Mouse (Mus musculus) midbrain, embryonic 11.5 days (tissue): ENCODE results near the gene R3hdm4. TPM values are rescaled to one million over a fixed set of nuclear protein-coding genes. Genes with fewer than 3 reads are reported as not detected.

Experiments used
- ATAC-seq: fragments of 200-750 bp; cut with Nextera tagmentation; 2 replicates; pipeline ENCODE4 v1.8.0; 2017; ENCODE audit warnings: moderate TSS enrichment, moderate library complexity; ENCODE audit not compliant: low FRiP score
- DNase-seq: peaks from one replicate; pipeline ENCODE4 v3.0.0; 2015; ENCODE audit warnings: low spot score; ENCODE audit errors: missing footprints
- H3K27ac ChIP-seq: fragments of 300-500 bp; sonication (generic); 2 replicates; pipeline ENCODE4 v1.5.1; 2014; ENCODE audit warnings: low read depth, low read length
- H3K27me3 ChIP-seq: fragments of 300-500 bp; sonication (generic); 2 replicates; pipeline ENCODE4 v1.6.1; 2014; ENCODE audit warnings: mild to moderate bottlenecking, low read length, moderate library complexity, mixed read lengths; ENCODE audit not compliant: control insufficient read depth, insufficient read depth
- H3K36me3 ChIP-seq: fragments of 300-500 bp; sonication (generic); 2 replicates; pipeline ENCODE4 v1.6.1; 2014; ENCODE audit warnings: mild to moderate bottlenecking, low read length, moderate library complexity, mixed read lengths; ENCODE audit not compliant: control insufficient read depth, insufficient read depth
- H3K4me1 ChIP-seq: fragments of 300-500 bp; sonication (generic); 2 replicates; pipeline ENCODE4 v1.6.1; 2014; ENCODE audit warnings: low read length; ENCODE audit not compliant: control insufficient read depth, insufficient read depth
- H3K4me2 ChIP-seq: fragments of 300-500 bp; sonication (generic); 2 replicates; pipeline ENCODE4 v1.6.1; 2014; ENCODE audit warnings: mild to moderate bottlenecking, moderate library complexity
- H3K4me3 ChIP-seq: fragments of 300-500 bp; sonication (generic); 2 replicates; pipeline ENCODE4 v1.5.1; 2014; ENCODE audit warnings: low read depth, low read length
- H3K9ac ChIP-seq: fragments of 300-500 bp; sonication (generic); 2 replicates; pipeline ENCODE4 v1.6.1; 2014; ENCODE audit warnings: low read length
- H3K9me3 ChIP-seq: fragments of 300-500 bp; sonication (generic); 2 replicates; pipeline ENCODE4 v1.6.1; 2016; ENCODE audit warnings: low read length; ENCODE audit not compliant: control insufficient read depth
- WGBS: fragments of 180-500 bp; shearing (Covaris S2); extraction: QIAGEN DNeasy Blood & Tissue Kit; methylation state at CpG from one replicate; pipeline ENCODE4 v1.1.7; 2014; 5-methylcytosine and 5-hydroxymethylcytosine counted together
- polyA plus RNA-seq: library from polyadenylated mRNA; unstranded; fragments of >200 nt; fragmentation: Nextera tagmentation; extraction: Ambion mirVana; gene quantifications from 2 replicates; pipeline ENCODE4 v1.2.1, GENCODE M21; 2014

R3hdm4 gene
- polyA plus RNA-seq, 1 experiment from 2014 or later, result 135 TPM

DNA sequence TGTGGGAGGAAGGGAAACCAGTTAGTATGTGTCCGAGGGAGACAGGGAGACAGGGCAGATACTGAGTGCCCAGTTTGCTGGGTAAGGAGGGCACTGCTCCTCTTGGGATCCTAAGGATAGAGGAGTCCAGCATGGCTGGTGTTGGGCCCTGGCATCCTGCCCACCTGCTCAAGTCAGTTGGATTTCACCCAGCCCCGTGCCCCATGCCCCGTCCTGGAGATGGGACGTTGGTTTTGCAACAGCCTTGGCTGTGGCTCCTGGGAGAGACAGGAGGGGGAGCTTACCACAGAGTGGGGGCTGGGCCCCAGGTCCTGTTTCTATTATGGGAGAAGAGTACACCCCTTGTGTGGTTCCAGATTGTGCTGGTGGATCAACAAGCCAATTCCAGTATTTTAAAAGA is 36.6 kb downstream of the R3hdm4 start:
- Histone ChIP-seq H3K4me1 (peaks cover 4% of the 10 kb centered on the region; the same call in 1 of the 2 replicates), H3K36me3 (no peaks in the 10 kb centered on the region), H3K27me3 (peaks cover 19% of the 10 kb centered on the region), H3K27ac (no peak overlapping the region), H3K9ac (no peak overlapping the region), H3K4me2 (no peak overlapping the region), H3K4me3 (no peak overlapping the region), H3K9me3 (no peaks in the 10 kb centered on the region)
- DNase-seq (no peak), ATAC-seq (no peak)
- 69% methylated on average over 4 of the region's 4 CpGs for WGBS

DNA sequence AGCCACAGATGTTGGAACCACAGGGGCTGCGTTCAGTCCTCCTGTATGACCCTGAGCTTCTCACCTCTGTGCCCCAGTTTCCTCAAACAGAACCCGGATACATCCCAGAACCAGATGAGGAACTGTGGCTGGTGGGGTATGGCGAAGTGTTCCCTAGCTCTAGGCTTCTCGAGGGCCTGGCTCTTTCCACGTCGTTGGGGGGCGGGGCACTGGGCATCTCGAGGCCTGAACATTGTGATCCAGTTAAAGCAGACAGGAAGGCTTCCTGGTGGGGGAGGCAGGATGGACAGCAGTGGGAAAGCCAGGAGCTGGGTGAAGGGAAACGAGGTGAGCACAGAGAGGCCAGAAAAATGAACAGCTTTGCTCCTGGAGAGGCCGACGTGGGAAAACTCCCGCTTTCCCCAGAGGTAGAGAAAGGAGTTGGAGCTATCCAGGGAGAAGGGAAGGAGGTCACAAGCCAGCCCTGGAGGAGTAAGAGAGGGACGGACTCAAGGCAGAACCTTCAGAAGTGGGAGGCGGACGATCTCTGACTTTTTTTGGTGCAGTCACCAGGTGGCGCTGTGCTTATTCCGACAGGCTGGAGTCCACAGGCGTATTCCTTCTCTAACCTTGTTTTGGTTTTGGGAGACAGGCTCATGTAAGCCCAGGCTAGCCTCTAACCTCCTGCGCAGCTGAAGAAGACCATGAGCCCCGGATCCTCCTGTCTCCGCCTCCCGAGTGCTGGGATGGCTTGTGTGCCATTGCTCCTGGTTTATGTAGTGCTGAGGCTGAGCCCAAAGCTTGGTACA is 37.5 kb downstream of the R3hdm4 start:
- H3K27ac ChIP-seq, result no peak overlapping the region
- H3K4me3 ChIP-seq, result no peak overlapping the region
- DNase-seq (peak; percentile 98), ATAC-seq (peak; percentile 47)
- H3K9me3 ChIP-seq, result no peaks in the 10 kb centered on the region
- 15% methylated on average over 22 of the region's 22 CpGs for WGBS
- H3K4me1 ChIP-seq, result peaks cover 4% of the 10 kb centered on the region; the same call in 1 of the 2 replicates
- no peak overlapping the region for H3K4me2 ChIP-seq
- no peaks in the 10 kb centered on the region for H3K36me3 ChIP-seq
- no peak overlapping the region for H3K9ac ChIP-seq
- peaks cover 19% of the 10 kb centered on the region for H3K27me3 ChIP-seq

DNA sequence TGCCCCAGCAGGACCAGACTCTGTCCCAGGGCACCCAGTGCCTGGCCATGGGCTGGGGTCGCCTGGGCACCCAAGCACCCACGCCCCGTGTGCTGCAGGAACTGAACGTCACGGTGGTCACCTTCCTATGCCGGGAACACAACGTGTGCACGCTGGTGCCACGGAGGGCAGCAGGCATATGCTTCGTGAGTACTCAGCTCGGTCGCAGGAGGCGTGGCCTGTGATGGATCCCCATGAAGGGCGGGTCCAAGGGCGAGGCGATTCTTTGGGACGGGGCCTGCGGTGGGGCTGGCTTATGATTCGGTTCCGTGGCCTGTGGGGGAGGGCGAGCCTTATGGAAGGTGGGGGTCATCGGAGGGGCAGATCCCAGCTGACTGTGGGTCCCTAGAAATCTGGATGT is 39.0 kb downstream of the R3hdm4 start:
- Histone ChIP-seq H3K27me3 (peaks cover 19% of the 10 kb centered on the region), H3K9ac (0 out of 2 replicates have a peak overlapping the region, but pooled peaks have one; percentile 34), H3K4me2 (peak overlapping the region; percentile 15; the same call in 1 of the 2 replicates), H3K9me3 (no peaks in the 10 kb centered on the region), H3K4me1 (peaks cover 4% of the 10 kb centered on the region; the same call in 1 of the 2 replicates), H3K27ac (no peak overlapping the region), H3K36me3 (no peaks in the 10 kb centered on the region), H3K4me3 (0 out of 2 replicates have a peak overlapping the region, but pooled peaks have one; percentile 5)
- ATAC-seq (peak; percentile 49; the same call in 1 of the 2 replicates), DNase-seq (no peak)
- 6% methylated on average over 22 of the region's 22 CpGs for WGBS

DNA sequence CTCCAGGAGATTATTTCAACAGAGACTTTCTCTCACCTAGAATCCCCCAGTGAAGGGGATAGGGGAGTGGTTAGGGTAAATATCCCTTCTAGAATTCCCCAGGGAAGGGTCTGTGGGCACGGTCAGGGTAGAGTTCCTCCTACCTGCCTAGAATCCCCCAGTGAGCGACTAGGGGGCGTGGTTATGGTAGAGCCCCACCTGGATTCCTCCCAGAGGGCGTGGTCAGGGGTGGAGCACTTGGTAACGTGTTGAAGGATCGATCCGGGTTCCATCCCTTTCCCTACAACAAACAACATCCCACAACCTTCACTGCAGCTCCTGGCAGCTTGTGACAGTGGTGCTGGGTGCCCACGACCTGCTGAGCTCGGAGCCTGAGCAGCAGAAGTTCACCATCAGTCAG is 40.3 kb downstream of the R3hdm4 start:
- ATAC-seq (no peak), DNase-seq (no peak)
- Histone ChIP-seq H3K4me1 (peaks cover 4% of the 10 kb centered on the region; the same call in 1 of the 2 replicates), H3K27me3 (peaks cover 19% of the 10 kb centered on the region), H3K36me3 (no peaks in the 10 kb centered on the region), H3K9me3 (no peaks in the 10 kb centered on the region), H3K4me2 (no peak overlapping the region), H3K27ac (no peak overlapping the region), H3K9ac (no peak overlapping the region), H3K4me3 (no peak overlapping the region)
- WGBS, result 20% methylated on average over 9 of the region's 9 CpGs

DNA sequence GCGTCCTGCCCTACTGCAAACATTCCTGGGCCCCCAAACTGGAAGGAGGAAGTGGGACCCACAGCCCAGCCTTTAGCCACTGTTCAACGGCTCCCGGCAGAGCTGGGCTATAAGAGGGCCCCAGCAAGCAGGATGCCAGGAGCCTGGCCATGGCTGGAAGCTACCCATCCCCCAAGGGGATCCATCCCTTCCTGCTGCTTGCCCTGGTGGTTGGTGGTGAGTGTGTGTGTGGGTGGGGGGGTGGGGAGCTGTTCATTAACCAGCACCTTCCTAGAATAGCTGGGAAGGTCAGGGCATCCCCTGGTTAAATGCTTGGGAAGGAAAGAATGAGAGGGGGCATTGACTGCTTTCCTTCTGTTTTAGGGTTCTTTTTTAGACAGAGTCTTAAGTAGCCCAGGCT is 41.5 kb downstream of the R3hdm4 start:
- no peak overlapping the region for H3K27ac ChIP-seq
- DNase-seq, result no peak
- peaks cover 11% of the 10 kb centered on the region for H3K4me1 ChIP-seq
- H3K27me3 ChIP-seq, result peaks cover 19% of the 10 kb centered on the region
- no peaks in the 10 kb centered on the region for H3K36me3 ChIP-seq
- H3K9ac ChIP-seq, result no peak overlapping the region
- no peaks in the 10 kb centered on the region for H3K9me3 ChIP-seq
- no peak for ATAC-seq
- H3K4me2 ChIP-seq, result no peak overlapping the region
- no peak overlapping the region for H3K4me3 ChIP-seq
- 48% methylated on average over 3 of the region's 3 CpGs for WGBS

DNA sequence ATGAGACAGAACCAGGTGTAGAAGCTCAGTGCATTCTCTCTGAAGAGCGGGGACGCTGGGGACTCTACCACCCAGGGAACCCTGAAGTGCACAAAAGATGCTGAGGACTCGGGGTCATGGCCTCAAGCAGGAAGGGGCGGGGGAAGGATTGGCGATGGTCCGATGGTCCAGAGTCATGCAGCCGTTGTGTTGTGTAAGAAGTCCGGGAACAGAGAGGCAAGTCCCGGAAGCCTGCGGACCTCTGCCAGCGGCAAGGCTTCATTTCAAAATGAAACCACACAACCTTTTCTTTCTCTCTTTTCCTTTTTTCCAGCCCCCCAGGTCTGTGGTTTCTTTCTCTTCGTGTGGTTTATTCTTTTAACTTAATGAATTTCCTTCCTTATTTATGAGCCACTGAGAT is 43.3 kb downstream of the R3hdm4 start:
- no peak overlapping the region for H3K4me2 ChIP-seq
- H3K27ac ChIP-seq, result no peak overlapping the region
- no peak overlapping the region for H3K4me3 ChIP-seq
- peaks cover 13% of the 10 kb centered on the region for H3K4me1 ChIP-seq
- peaks cover 13% of the 10 kb centered on the region for H3K27me3 ChIP-seq
- no peak overlapping the region for H3K9ac ChIP-seq
- H3K36me3 ChIP-seq, result 0 out of 2 replicates have a peak, but pooled peaks cover 2% of the 10 kb centered on the region
- 40% methylated on average over 12 of the region's 12 CpGs for WGBS
- DNase-seq (no peak), ATAC-seq (no peak)
- H3K9me3 ChIP-seq, result no peaks in the 10 kb centered on the region

DNA sequence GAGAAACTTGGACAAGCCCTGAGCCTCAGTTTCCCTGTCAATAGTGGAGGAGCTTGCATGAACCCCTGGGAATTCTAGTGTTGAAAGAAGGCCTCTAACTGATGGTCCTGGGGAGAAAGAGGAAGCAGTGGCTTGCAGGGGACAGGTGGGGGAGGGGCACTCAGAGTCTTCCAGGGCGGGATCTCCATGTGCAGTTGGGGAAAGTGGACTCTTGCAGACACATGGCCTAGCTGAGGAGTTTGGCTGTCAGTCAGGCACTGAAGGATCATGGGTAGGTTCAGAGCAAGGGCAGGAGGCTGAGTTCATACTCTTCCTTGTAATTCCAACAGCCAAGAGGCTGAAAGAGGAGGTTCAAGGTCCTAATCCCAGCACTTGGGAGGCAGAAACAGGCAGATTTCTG is 43.8 kb downstream of the R3hdm4 start:
- no peak for ATAC-seq
- Histone ChIP-seq H3K9ac (no peak overlapping the region), H3K4me2 (no peak overlapping the region), H3K4me3 (no peak overlapping the region), H3K27me3 (peaks cover 8% of the 10 kb centered on the region), H3K4me1 (peaks cover 17% of the 10 kb centered on the region), H3K36me3 (0 out of 2 replicates have a peak, but pooled peaks cover 2% of the 10 kb centered on the region), H3K9me3 (no peaks in the 10 kb centered on the region), H3K27ac (no peak overlapping the region)
- WGBS, result 37% methylated on average over 1 of the region's 1 CpGs
- no peak for DNase-seq

DNA sequence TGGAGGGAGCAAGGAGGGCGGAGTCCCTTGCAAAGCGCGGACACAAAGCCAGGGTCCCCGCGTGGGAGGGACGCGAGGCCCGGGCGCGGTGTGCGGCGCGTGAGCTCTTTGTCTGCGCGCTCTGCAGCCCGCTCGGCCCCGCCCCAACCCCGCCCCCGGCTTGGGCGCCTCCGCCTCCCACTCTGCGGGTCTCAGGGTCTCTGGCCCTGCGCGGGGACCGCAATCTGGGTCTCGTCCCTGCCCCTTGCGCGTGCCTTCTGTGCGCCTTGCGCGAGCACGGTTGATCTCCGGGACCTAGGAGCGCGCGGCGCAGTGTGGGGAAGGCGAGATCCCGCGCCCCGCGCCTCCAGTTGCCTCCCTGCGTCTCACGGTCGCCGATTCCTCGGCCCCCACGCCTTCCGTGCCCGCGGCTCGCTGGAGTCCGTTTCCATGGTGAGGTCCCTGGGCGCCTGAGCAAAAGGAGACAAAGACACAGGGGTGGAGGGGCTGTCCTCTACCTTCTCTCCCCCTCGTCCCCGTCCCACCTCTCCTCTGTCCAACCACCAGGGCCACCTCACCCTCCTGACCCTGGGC is 46.6 kb downstream of the R3hdm4 start, which contains the start of the genes Prtn3 and Plppr3:
Gene Prtn3, plus strand, starts transcription at position 187 of the 573 bp plus-strand sequence.
Gene Plppr3, minus strand, starts transcription at position 345 of the 573 bp plus-strand sequence.
- ATAC-seq, result peak; percentile 92

More for the DNA sequence above, 46.6 kb downstream of the R3hdm4 start, which contains the start of the genes Prtn3 and Plppr3:
- Histone ChIP-seq H3K9ac (peak within 1 kb of the TSS; percentile 96), H3K4me3 (peak within 1 kb of the TSS; percentile 80), H3K27ac (peak within 1 kb of the TSS; percentile 87), H3K36me3 (peaks cover 12% of the 10 kb centered on the region), H3K4me1 (peaks cover 13% of the 10 kb centered on the region), H3K27me3 (no peaks in the 10 kb centered on the region), H3K4me2 (peak within 1 kb of the TSS; percentile 80), H3K9me3 (no peaks in the 10 kb centered on the region)
- peak; percentile 98 for DNase-seq
- WGBS, result under 1% methylated on average over 48 of the region's 57 CpGs
